Mouse (Mus musculus) mesoderm, embryonic 11.5 days (tissue): ENCODE measurements around the gene 1810013L24Rik.
A peak's percentile ranks its signal among the peaks of the same experiment; 100 is the strongest.
"Not testable (repeated sequence)": the region's sequence is repeated elsewhere in the genome, so short reads cannot be mapped to it uniquely, and the experiment has no call there.

Experiments
- DNase-seq: peaks from one replicate; pipeline ENCODE4 v3.0.0-alpha.2; 2012; ENCODE audit warnings: low read depth, low spot score

Gene 1810013L24Rik

DNA sequence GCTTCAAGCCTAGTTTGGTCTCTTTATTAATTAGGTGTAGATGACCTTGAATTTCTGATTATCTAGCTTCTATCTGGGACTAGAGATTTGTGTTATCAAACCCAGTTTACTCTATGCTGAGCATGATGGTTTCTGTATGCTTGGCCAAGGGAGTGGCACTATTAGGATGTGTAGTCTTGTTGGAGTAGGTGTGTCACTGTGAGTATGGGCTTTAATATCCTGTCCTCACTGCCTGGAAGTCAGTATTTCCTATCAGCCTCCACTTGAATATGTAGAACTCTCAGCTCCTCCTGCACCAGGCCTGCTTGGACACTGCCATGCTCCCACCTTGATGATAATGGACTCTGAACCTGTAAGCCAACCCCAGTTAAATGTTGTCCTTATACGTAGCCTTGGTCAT, 7.0 kb downstream of the 1810013L24Rik start:
- no peak for DNase-seq

DNA sequence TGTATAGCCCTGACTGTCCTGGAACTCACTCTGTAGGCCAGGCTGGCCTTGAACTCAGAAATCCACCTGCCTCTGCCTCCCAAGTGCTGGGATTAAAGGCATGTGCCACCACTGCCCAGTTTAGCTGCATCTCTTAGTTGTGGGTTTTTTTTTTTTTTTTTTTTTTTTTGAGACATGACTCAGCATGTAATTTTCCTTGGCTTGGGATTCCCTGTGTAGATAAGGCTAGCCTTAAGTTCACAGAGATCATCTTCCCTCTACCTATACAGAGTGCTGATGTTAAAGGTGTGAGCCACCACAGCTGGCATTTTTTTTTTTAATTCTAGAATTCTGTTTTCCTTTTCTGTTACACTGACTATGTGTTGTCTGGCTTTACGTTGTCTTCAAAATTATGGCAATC, 7.7 kb downstream of the 1810013L24Rik start:
- DNase-seq, result no peak

DNA sequence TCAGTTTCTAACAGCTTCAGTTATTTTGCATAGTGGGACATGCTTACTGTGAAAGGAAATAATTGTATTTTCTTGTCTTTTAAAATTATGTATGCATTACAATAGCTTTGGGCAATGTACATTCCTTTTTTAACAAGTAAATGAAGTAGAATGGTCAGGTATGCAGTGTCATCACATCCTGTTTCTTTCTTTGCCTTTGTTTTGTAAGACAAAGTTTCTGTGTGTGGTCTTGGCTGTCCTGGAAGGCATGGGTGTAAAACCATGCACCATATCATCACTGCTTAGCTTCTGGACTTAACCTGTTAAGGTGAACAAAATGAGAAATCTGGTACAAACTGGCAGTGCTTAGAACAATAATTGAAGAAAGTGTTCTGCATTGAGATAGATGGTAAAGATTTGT, 9.0 kb downstream of the 1810013L24Rik start:
- no peak for DNase-seq

DNA sequence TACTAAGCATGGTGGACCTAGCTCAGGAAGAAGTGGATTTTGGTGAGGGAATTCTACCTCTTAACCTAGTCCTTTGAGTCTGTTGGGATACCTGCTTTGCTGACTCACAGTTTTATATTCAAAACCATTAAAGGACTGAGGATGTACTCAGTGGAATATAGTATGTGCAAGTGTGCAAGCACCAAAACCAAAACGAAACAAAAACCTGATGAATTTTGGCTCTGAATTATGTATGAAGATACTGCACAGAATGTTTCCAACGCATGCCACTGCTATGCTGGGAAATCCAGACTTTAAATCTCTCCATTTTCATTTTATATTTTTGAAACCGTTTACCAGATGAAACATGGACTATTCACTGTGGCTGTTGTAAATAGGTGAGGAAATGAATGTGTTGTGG, 10.7 kb downstream of the 1810013L24Rik start:
- DNase-seq, result no peak

DNA sequence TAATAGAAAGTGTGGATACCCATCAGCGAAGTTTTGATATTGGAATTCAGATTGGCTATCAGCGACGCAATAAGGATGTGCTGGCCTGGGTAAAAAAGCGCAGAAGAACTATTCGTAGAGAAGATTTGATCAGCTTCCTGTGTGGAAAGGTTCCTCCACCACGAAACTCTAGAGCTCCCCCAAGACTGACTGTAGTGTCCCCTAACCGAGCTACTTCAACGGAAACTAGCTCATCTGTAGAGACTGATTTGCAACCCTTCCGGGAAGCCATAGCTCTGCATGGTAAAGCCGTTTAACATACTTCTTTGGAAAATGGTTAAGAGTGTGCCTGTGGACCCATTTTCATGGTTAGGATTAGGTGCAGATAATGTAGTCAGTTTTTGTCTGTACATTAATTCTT, 13.1 kb downstream of the 1810013L24Rik start:
- DNase-seq, result no peak

DNA sequence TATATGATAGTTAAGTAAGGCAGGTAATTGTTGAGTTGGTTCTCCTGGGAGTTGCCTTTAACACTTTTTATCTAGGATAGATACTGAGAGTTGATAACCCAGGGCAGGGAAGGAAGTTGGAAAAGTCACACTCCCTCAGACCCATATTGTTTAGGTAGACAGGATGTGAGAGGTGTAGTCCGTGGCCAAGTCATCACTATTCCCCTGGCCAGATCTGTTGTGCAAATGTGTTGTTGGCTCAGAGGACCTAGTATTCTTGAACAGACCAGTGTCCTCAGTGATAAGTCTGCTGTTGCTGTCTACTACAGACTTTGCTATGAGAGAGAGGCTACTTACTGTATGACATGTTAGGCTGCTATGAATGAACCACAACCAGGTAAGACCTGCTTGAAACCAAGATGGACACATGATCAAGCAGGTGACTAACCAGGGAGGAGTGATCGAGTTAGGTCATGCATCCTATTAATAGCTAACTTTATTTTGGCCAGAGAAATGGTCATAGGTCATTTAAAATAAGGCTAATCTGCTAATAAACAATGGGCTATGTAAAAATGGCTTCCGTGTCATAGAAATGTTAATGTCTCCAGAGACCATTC, 13.8 kb downstream of the 1810013L24Rik start:
- DNase-seq, result no peak

DNA sequence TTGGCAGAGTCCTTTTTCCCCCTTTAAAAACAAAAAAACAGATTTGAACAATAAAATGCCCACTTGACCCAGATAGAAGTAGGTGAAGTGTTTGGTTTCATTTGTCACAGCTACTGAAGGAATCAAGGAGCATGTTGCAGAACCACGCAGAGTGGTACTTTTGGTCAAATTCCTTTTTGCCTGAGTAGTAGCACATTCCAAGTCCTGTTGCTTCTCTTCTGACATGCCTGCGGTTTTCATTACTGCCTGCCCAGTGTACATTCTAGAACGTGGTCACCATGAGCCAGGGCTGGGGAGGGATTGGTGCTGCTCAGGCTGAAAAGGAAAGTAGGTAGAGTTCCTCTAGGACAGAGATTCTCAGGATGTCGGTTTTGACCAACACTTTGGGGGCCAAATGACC, 16.1 kb downstream of the 1810013L24Rik start:
- no peak for DNase-seq

DNA sequence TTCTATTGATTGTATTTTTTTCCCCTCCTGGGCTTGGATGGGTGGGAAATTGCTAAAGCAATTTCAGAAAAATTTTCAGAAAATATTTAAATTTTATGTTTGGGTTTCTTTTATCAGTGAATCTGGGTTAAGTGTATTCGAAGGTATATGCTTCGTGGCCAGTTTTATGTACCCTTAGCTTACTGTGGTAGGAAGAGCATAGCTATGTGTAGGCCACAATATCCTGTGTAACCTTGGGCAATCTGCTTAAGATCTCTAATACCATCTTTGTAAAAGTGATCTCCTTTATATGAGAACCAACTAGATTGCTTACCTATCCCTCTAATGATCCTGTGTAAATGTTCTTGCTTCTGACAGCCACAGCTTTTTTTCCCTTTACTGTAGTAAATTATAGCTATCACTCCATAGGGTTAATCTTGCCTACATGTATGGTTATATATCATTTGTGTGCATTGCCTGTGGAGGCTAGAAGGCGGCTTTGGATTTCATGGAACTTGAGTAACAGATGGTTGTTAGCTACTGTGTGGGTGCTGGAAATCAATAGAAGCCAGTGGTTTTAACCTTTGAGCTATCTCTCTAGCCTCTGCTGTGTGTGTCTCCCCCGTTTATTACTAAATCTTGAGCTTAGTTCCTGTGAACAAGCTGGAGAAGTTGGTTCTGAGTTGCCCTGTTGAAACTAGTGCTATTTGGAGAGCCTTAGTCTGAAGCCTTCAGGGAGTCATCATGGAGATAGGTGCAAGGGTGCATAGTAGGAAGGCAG, 18.6 kb downstream of the 1810013L24Rik start:
- no peak for DNase-seq

DNA sequence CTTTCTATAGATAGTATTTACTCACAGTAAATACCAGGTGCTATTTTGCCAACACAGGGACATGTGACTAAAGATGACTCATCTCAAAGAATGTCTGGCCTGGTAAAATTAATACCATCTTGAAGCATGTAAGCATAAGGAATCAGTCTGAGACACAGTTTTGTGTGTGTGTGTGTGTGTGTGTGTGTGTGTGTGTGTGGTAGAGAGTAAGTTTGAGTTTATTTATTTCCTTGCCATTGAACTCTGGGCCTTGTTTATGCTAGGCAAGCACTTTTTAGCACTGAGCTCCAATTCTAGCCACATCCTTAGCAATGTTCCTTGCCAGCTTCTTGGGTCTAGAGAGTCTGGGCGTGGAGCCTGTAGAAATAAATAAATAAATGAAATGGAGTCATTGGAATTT, 20.0 kb downstream of the 1810013L24Rik start:
- DNase-seq, result no peak

DNA sequence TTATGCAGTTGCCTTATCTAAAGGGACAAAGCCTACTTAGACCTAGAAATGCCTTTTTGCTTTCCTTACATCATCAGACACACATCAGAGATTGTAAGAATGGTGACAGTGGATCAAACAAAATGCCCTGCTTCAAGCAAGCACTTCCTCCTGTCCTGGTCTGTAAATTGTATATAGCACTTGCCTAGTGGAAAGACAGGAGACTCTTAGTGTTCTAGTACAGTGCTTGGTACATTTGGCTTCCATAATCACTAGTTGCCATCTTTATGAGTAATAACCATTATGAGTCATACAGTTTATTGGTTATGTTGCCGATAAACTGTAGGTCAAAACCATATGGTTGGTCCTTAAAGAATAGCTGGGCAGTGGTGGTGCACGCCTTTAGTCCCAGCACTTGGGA, 25.2 kb downstream of the 1810013L24Rik start:
- DNase-seq, result no peak

DNA sequence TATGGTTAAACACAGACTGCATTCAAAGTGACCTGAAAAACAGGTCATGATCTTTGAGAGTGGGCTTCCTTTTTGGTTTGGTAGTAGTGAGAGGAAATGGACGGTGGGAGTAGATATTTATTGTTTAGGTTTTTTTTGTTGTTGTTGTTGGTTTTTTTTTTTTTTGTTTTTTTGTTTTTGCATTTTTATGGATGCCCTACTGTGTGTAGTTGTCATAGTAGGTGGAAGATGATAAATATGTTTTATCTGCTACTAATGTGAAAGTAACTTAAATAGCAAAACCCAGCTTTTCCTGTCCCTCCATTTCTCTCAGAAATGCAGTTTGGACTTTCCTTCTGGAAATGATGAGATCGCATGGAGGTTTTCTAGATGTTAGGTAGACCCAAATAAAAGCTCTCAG, 26.9 kb downstream of the 1810013L24Rik start:
- no peak for DNase-seq

DNA sequence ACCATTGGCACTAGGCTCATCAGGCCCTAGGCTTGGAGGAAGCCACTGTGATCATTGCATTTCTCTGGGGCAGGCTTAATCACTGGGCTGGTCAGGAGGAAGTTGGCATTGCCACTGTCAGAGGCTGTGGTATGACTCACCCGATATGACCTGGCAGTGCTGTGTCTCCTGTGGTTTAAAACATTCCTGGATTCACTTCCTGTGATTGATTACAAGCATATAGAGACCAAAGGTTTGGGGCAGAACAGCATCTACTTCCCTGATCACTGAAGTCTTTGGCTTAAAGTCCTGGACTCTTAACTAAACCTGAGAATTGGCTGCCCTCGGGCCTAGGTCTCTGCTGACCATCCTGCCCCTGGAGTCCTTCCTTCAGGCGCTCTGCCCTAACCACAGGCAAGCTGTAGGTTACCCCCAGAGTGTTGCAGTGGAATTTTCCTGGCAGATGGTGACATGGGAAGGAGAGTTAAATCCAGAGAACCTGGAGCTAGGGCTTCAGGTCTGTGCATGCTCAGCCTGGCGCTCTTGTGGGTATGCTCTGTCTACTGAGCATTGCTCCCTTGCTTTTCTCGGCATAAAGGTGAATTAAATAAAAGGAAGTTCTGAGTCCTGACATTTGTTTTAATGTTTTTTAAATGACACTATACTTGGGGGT, 32.6 kb downstream of the 1810013L24Rik start:
- no peak for DNase-seq

DNA sequence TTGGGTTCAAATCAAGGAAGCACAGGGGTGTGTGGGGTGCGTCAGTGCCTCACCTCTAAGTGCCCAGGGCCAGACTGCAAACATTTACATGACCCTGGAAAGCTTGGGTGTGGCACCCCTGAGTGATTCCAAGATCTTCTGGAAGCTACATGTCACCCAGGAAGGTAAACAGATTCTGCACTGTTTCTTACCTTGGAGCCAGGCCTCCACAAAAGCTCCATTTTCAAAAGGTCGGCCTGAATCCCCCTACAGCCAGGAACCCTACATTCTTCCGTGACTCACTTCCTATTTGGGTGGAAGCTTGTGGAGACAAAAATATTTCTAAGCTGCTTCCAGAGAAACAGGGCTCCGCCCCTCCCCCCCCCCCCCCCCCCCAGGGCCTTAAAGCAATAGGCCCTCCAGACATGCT, 34.3 kb downstream of the 1810013L24Rik start:
- DNase-seq, result no peak

DNA sequence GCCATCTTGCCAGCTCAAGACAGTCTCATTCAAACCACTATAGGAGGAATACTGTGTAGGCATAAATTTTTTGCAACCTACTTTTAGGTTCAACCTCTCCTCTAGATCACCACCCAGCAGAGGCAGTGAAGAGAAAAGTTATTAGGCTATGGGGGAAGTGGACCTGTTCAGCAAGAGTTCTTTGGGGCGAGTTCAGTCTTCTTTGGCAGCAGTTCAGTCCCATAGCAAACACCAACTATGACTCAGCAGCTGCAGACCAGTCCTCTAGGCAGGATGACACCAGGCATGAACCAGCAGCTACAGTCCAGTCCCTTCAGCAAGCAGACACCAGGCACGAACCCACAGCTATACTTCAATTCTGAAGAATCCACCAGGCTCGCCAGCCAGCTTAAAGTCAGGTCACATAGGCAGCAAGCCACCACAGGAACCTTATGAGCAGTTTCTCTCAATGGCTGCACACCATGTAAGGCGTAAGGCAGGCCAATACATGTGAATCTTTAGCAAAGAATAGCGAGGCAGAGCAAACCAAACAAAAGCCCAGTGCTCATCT, 37.6 kb downstream of the 1810013L24Rik start:
- no peak for DNase-seq

DNA sequence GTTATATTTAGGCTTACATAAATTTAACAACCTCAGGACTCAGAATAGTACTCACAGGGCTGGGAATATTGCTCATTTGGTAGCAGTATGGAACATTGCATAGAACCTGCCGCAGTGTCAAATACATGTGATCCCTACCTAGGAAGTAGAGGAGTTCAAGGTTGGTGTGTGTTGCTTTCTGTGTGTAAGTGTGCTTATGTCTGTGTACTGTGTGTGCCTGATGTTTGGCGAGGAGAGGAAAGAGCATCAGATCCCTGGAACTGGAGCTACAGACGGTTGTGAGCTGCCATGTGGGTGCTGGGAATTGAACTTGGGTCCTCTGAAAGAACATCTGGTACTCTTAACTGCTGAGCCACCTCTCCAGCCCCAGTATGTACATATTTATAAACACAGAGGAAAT, 38.6 kb downstream of the 1810013L24Rik start:
- DNase-seq, result no peak

DNA sequence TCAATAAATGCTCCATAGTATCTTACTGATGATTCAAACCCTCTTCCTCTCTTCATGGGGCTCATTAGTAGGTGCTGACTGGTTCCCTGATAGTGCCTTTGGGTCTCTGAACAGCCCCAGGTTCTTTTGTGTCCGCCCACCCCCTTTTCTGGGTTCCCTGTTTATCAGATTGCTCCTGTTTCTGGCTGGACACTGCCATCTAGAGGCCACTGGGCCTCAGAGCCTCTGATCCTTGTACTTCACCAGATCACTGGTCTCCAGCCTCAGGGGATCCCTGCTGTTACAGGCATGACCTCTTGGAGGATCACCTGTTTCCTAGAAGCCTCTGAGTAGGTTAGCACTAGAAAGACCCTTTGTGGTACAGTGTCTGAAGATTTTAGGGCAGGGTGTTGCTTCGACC, 39.8 kb downstream of the 1810013L24Rik start:
- peak; percentile 79 for DNase-seq

DNA sequence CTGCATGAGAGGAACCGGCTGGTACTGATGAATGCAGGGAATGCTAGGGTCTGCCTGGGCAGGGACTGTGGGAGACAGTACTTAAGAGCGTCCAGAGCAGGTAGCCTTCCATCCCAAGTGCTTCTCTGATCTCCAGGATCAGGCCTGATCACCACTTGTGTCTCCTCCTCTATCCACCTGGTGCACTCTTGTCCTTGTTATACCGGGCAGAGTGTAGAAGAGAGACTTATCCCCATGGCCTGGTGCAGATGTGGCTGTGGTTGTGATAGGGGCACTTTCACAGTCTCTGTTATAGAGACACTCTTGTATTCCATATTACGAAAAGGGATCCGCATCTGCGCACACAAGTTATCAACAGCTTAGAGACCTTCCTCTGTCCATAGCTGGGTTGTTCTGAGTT, 41.5 kb downstream of the 1810013L24Rik start:
- DNase-seq, result no peak

DNA sequence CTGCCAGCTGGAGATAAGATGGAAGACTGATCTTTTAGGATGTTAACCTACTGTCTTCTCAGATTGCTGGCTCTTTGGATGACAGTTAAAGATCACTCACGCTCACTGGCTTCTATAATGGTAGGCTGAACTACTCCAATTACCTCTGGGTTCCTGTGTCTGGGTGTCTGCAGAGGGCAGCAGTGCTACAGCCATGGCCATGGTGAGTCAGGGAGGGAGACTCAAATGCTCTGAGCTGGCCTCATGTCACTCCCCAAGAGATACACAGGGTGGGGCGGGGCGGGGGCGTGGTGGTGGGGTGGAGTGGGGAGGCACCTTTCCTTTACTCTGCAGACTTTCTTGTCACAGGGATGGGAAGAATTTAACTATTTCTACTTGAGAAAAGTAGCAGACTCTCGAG, 42.1 kb downstream of the 1810013L24Rik start:
- no peak for DNase-seq

DNA sequence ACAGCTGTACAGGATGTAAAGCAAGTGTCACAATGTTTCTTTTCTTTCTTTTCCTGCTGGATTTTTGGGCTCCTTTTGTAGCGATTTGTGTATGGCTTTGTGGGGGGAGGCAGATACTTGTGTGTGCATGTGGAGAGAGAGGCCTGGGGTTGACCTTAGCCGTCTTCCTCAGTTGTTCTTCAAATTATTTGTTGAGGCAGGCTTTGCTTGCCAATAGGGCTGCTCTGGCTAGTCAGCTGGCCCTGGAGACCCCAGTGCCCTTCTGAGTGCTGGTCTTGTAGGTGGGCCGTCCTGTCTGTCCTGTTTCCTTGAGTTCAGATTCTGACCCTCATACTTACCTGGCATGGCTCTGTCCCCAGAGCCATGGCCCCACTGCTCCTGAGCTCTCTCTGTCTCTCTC, 42.6 kb downstream of the 1810013L24Rik start:
- DNase-seq, result no peak

DNA sequence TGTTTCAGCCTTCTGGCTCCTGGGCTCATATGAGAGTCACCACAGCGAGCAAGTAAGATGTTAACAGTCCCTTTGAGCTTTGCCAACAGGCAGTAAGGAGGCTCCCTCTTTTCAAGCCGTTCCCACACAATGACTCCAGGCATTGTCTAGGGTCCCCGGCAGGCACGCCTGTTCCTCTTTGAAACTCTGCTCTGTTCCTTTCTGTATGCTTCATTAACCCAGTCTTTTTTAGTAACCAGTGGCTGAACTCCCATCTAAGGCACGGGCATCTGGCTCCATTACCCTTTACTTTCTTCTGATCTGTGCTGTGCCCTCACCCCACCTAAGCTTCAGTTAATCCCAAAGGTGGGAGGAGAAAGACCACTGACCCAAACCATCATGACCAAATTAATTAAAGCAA, 50.2 kb downstream of the 1810013L24Rik start:
- peak; percentile 21 for DNase-seq

DNA sequence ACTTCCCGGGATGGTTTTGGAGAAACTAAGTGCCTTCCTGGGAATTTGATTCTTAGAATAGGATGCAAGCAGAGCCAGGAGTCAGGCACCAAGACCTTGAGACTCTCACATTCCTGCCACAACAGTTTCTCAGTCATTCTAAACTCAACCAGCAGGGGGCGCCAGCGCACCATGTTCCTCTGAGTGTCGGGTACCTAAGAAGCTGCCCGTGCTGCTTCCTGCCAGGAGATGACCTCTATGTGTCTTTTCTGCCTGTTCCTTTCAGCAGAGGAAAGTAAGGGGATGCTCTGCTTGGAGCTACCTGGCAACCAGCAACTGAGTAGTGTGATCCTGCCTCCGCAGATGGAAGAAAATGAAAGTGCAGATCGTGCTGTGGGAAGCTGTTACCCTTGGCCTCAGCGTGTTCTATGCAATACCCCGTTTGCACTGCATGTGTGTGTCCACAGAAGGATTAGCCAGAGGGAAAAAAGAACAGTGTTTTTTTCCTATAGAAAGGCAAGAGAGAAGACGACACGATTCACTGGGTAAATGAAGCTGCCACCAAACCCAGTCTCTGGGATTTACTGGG, 53.9 kb downstream of the 1810013L24Rik start:
- DNase-seq, result peak; percentile 87

DNA sequence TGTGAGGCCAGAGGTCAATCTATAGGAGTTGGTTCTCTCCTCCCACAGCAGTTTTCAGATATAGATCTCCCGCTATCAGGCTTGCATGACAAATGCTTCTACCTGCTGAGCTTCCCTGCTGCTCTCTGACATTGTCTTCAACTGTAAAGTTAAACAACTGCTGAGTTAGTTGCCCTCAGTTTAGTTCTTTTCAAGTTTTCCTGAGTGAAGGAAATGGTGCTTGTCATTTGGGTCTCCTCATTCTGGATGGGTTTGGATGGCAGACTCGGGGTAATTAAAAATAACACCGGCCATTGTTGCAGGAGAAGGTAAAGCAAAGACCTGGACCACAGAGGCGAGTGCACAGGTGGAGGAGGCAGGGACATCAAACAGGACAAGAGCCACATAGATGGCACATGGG, 64.3 kb downstream of the 1810013L24Rik start:
- not testable (repeated sequence) for DNase-seq
